Mouse (Mus musculus): Measurements from ENCODE around the gene Ppp1r9b. TPM values are rescaled to one million over a fixed set of nuclear protein-coding genes. Genes with fewer than 3 reads are reported as not detected.
A peak's percentile ranks its signal among the peaks of the same experiment; 100 is the strongest.

Gene Ppp1r9b
- polyA plus RNA-seq, 1 experiment from 2014 or later = 16.2 TPM

GRCm38 (mm10) chr11:94985140-94985539, 5.7 kb upstream of the Ppp1r9b start:
- Histone ChIP-seq H3K4me2 (replicated peaks; ENCODE audit: low read depth, low read length) (no peak overlapping the region), H3K4me3 (ENCODE audit: low read depth, low read length) (no peak overlapping the region), H3K9me3 (ENCODE audit: control insufficient read depth, low read length) (no peaks in the 10 kb centered on the region), H3K36me3 (ENCODE audit: control insufficient read depth, insufficient read depth, low read length) (no peaks in the 10 kb centered on the region), H3K9ac (ENCODE audit: low read depth, low read length) (no peak overlapping the region), H3K27ac (ENCODE audit: low read depth, low read length) (no peak overlapping the region), H3K4me1 (replicated peaks; ENCODE audit: control insufficient read depth, insufficient read depth, low read length) (peaks cover 7% of the 10 kb centered on the region), H3K27me3 (ENCODE audit: control insufficient read depth, insufficient read depth, low read length) (no peaks in the 10 kb centered on the region)
- WGBS = 48% methylated on average over 1 of the region's 1 CpGs
- DNase-seq (ENCODE audit: low spot score) = no peak
- no peak for ATAC-seq (ENCODE audit: low FRiP score)

GRCm38 (mm10) chr11:94985822-94986221, 5.0 kb upstream of the Ppp1r9b start:
- DNase-seq (ENCODE audit: low spot score) (no peak), ATAC-seq (ENCODE audit: low FRiP score) (no peak)
- no peak overlapping the region for H3K9ac ChIP-seq (ENCODE audit: low read depth, low read length)
- no peak overlapping the region for H3K4me2 ChIP-seq (replicated peaks; ENCODE audit: low read depth, low read length)
- WGBS = 75% methylated on average over 5 of the region's 5 CpGs
- peaks cover 9% of the 10 kb centered on the region for H3K4me1 ChIP-seq (replicated peaks; ENCODE audit: control insufficient read depth, insufficient read depth, low read length)
- no peaks in the 10 kb centered on the region for H3K27me3 ChIP-seq (ENCODE audit: control insufficient read depth, insufficient read depth, low read length)
- H3K9me3 ChIP-seq (ENCODE audit: control insufficient read depth, low read length) = no peaks in the 10 kb centered on the region
- H3K36me3 ChIP-seq (ENCODE audit: control insufficient read depth, insufficient read depth, low read length) = no peaks in the 10 kb centered on the region
- no peak overlapping the region for H3K27ac ChIP-seq (ENCODE audit: low read depth, low read length)
- H3K4me3 ChIP-seq (ENCODE audit: low read depth, low read length) = no peak overlapping the region

- WGBS = 76% methylated on average over 2 of the region's 2 CpGs
- Histone ChIP-seq H3K36me3 (ENCODE audit: control insufficient read depth, insufficient read depth, low read length) (no peaks in the 10 kb centered on the region), H3K9ac (ENCODE audit: low read depth, low read length) (no peak overlapping the region), H3K4me1 (replicated peaks; ENCODE audit: control insufficient read depth, insufficient read depth, low read length) (peaks cover 9% of the 10 kb centered on the region), H3K27me3 (ENCODE audit: control insufficient read depth, insufficient read depth, low read length) (no peaks in the 10 kb centered on the region), H3K27ac (ENCODE audit: low read depth, low read length) (no peak overlapping the region), H3K9me3 (ENCODE audit: control insufficient read depth, low read length) (no peaks in the 10 kb centered on the region), H3K4me2 (replicated peaks; ENCODE audit: low read depth, low read length) (no peak overlapping the region), H3K4me3 (ENCODE audit: low read depth, low read length) (no peak overlapping the region)
- DNase-seq (ENCODE audit: low spot score) = no peak
- ATAC-seq (ENCODE audit: low FRiP score) = no peak
These were observed 4.4 kb upstream of the Ppp1r9b start for GRCm38 (mm10) chr11:94986435-94986834.

GRCm38 (mm10) chr11:94987341-94987740, 3.5 kb upstream of the Ppp1r9b start:
- Histone ChIP-seq H3K36me3 (ENCODE audit: control insufficient read depth, insufficient read depth, low read length) (no peaks in the 10 kb centered on the region), H3K9ac (ENCODE audit: low read depth, low read length) (no peak overlapping the region), H3K4me1 (replicated peaks; ENCODE audit: control insufficient read depth, insufficient read depth, low read length) (peaks cover 9% of the 10 kb centered on the region), H3K27ac (ENCODE audit: low read depth, low read length) (no peak overlapping the region), H3K4me3 (ENCODE audit: low read depth, low read length) (no peak overlapping the region), H3K4me2 (replicated peaks; ENCODE audit: low read depth, low read length) (no peak overlapping the region), H3K9me3 (ENCODE audit: control insufficient read depth, low read length) (no peaks in the 10 kb centered on the region), H3K27me3 (ENCODE audit: control insufficient read depth, insufficient read depth, low read length) (no peaks in the 10 kb centered on the region)
- WGBS = 48% methylated on average over 6 of the region's 6 CpGs
- DNase-seq (ENCODE audit: low spot score) (no peak), ATAC-seq (ENCODE audit: low FRiP score) (no peak)

GRCm38 (mm10) chr11:94987851-94988250, 3.0 kb upstream of the Ppp1r9b start:
- 80% methylated on average over 8 of the region's 8 CpGs for WGBS
- no peaks in the 10 kb centered on the region for H3K9me3 ChIP-seq (ENCODE audit: control insufficient read depth, low read length)
- H3K27me3 ChIP-seq (ENCODE audit: control insufficient read depth, insufficient read depth, low read length) = no peaks in the 10 kb centered on the region
- no peak overlapping the region for H3K4me2 ChIP-seq (replicated peaks; ENCODE audit: low read depth, low read length)
- no peak overlapping the region for H3K9ac ChIP-seq (ENCODE audit: low read depth, low read length)
- H3K4me1 ChIP-seq (replicated peaks; ENCODE audit: control insufficient read depth, insufficient read depth, low read length) = peaks cover 9% of the 10 kb centered on the region
- ATAC-seq (ENCODE audit: low FRiP score) = no peak
- H3K4me3 ChIP-seq (ENCODE audit: low read depth, low read length) = no peak overlapping the region
- no peak for DNase-seq (ENCODE audit: low spot score)
- no peak overlapping the region for H3K27ac ChIP-seq (ENCODE audit: low read depth, low read length)
- H3K36me3 ChIP-seq (ENCODE audit: control insufficient read depth, insufficient read depth, low read length) = no peaks in the 10 kb centered on the region

- no peak for DNase-seq (ENCODE audit: low spot score)
- ATAC-seq (ENCODE audit: low FRiP score) = no peak; the same call in 1 of the 2 replicates
- Histone ChIP-seq H3K27ac (ENCODE audit: low read depth, low read length) (peak overlapping the region; percentile 84), H3K4me2 (replicated peaks; ENCODE audit: low read depth, low read length) (peak overlapping the region; percentile 53), H3K4me1 (replicated peaks; ENCODE audit: control insufficient read depth, insufficient read depth, low read length) (peaks cover 16% of the 10 kb centered on the region), H3K36me3 (ENCODE audit: control insufficient read depth, insufficient read depth, low read length) (no peaks in the 10 kb centered on the region), H3K4me3 (ENCODE audit: low read depth, low read length) (peak overlapping the region; percentile 48), H3K9ac (ENCODE audit: low read depth, low read length) (peak overlapping the region; percentile 67), H3K9me3 (ENCODE audit: control insufficient read depth, low read length) (no peaks in the 10 kb centered on the region), H3K27me3 (ENCODE audit: control insufficient read depth, insufficient read depth, low read length) (no peaks in the 10 kb centered on the region)
- 21% methylated on average over 10 of the region's 10 CpGs for WGBS
These were observed 1.9 kb upstream of the Ppp1r9b start for GRCm38 (mm10) chr11:94988780-94989561.

GRCm38 (mm10) chr11:94989562-94990017, 1.2 kb upstream of the Ppp1r9b start:
- peak overlapping the region; percentile 84 for H3K27ac ChIP-seq (ENCODE audit: low read depth, low read length)

GRCm38 (mm10) chr11:94990102-94990748, 610 bp upstream of the Ppp1r9b start:
- Histone ChIP-seq H3K27ac (ENCODE audit: low read depth, low read length) (peak overlapping the region; percentile 88), H3K4me1 (replicated peaks; ENCODE audit: control insufficient read depth, insufficient read depth, low read length) (peaks cover 27% of the 10 kb centered on the region), H3K4me2 (replicated peaks; ENCODE audit: low read depth, low read length) (peak overlapping the region; percentile 99), H3K27me3 (ENCODE audit: control insufficient read depth, insufficient read depth, low read length) (no peaks in the 10 kb centered on the region), H3K36me3 (ENCODE audit: control insufficient read depth, insufficient read depth, low read length) (no peaks in the 10 kb centered on the region), H3K9me3 (ENCODE audit: control insufficient read depth, low read length) (no peaks in the 10 kb centered on the region), H3K4me3 (ENCODE audit: low read depth, low read length) (peak overlapping the region; percentile 92), H3K9ac (ENCODE audit: low read depth, low read length) (peak overlapping the region; percentile 93; the same call in 1 of the 2 replicates)
- ATAC-seq (ENCODE audit: low FRiP score) = no peak
- DNase-seq (ENCODE audit: low spot score) = no peak
- WGBS = 49% methylated on average over 6 of the region's 6 CpGs

More at GRCm38 (mm10) chr11:94989562-94990017, 1.2 kb upstream of the Ppp1r9b start:
- H3K9me3 ChIP-seq (ENCODE audit: control insufficient read depth, low read length) = no peaks in the 10 kb centered on the region
- ATAC-seq (ENCODE audit: low FRiP score) (peak; percentile 56), DNase-seq (ENCODE audit: low spot score) (peak; percentile 95)
- H3K4me2 ChIP-seq (replicated peaks; ENCODE audit: low read depth, low read length) = peak overlapping the region; percentile 53
- H3K4me3 ChIP-seq (ENCODE audit: low read depth, low read length) = peak overlapping the region; percentile 48
- H3K27me3 ChIP-seq (ENCODE audit: control insufficient read depth, insufficient read depth, low read length) = no peaks in the 10 kb centered on the region
- peaks cover 22% of the 10 kb centered on the region for H3K4me1 ChIP-seq (replicated peaks; ENCODE audit: control insufficient read depth, insufficient read depth, low read length)
- under 1% methylated on average over 12 of the region's 12 CpGs for WGBS
- H3K36me3 ChIP-seq (ENCODE audit: control insufficient read depth, insufficient read depth, low read length) = no peaks in the 10 kb centered on the region
- peak overlapping the region; percentile 67 for H3K9ac ChIP-seq (ENCODE audit: low read depth, low read length)

All from hindbrain, embryonic 11.5 days (tissue).